Mouse (Mus musculus) megakaryocyte, embryonic 14.5 days (primary cell): ENCODE measurements around the gene Cerk.

Experiments used
- FLI1 ChIP-seq: IDR thresholded peaks from 2 replicates; pipeline ENCODE4 v1.6.1; 2012; ENCODE audit warnings: low read length, inconsistent platforms, mixed read lengths
- GATA1 ChIP-seq: IDR thresholded peaks from 3 replicates; pipeline ENCODE4 v1.6.1; 2012; ENCODE audit warnings: mixed read lengths, low read length, inconsistent platforms, borderline replicate concordance

DNA sequence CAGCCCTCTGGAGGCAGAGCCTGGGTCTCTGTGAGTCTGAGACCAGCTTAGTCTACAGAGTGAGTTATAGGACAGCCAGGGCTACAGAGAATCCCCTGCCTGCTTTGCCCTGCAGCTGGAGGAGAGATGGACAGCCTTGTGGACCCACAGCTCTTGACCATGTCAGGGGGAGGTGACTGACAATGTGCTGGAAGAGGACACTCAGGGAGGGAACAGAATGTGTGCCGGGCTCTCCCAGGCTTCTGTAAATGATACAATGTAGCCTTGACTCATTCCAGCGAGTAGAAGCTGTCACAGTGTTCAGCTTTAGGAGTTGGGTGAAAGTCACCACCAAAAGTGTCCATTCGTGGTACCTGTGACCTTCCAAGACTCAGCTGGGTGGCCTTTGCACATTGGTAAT is 4.4 kb upstream of the Cerk start:
- TF ChIP-seq GATA1, result no peak
- no peak for TF ChIP-seq FLI1
